ENCODE assay signal across 13 mouse cellular contexts in the genomic region with DNA sequence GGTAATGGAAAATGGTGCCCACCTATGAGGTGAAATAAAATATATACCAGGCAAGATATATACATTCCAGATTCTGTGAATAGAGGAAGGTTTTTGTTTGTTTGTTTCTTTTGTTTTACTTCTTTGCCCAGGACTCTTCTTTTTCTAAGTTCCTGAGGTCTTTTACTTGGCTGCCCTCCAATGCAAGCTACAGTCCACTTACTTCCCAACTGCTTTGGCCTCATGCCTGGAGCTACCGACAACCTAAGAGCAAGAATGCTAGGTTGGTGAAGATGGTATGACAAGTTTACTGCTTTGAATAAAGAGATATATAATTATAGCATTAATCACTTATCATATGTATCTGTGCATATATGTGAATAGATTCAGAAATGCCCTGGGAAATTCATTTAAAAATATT.
DNase-seq lines count a peak whose midpoint lies in the region; ATAC-seq lines count a peak whose summit lies in the region.
"Had no signal": no experiment of that assay in that cellular context is flagged by ENCODE, and none has a peak within 500 bp of the region (broad histone marks: within the 10 kb centered on the region; RNA-seq: fewer than 3 reads in every experiment).

No protein-coding gene starts in this region.

- H3K4me1 ChIP-seq in kidney, embryonic 15.5 days, result no peaks in the 10 kb centered on the region
- H3K4me1 ChIP-seq: midbrain, embryonic 15.5 days had no signal

- H3K4me2 ChIP-seq in kidney, embryonic 15.5 days, result no peak overlapping the region
- H3K4me2 ChIP-seq: liver, embryonic 11.5 days; midbrain, embryonic 15.5 days had no signal

- H3K27ac ChIP-seq in kidney, embryonic 15.5 days, result no peak overlapping the region
- H3K27ac ChIP-seq: midbrain, embryonic 15.5 days had no signal

- peak; percentile 46 to 62 for DNase-seq in cerebellum, postnatal 10 days
- DNase-seq in cerebellum, adult 9-11 months, result no peak
- DNase-seq in kidney, adult 18-20 months, result peak; percentile 30
- peak; percentile 68 for DNase-seq in brain, adult 2 months (ENCODE audit: low read depth, low spot score)
- DNase-seq in kidney, postnatal 10 days, result peak; percentile 43
- DNase-seq in embryo, embryonic 10 days (ENCODE audit: low spot score), result no peak
- DNase-seq: adrenal gland, adult 8-10 months; gastrocnemius, postnatal 10 days; heart, postnatal 36 days; thymus, postnatal 36 days had no signal

- H3K27me3 ChIP-seq in kidney, embryonic 15.5 days, result no peaks in the 10 kb centered on the region
- H3K27me3 ChIP-seq: midbrain, embryonic 15.5 days had no signal

- H3K9ac ChIP-seq in kidney, embryonic 15.5 days, result no peak overlapping the region
- H3K9ac ChIP-seq: midbrain, embryonic 15.5 days had no signal

- no peak for ATAC-seq in kidney, embryonic 15.5 days (replicated peaks; ENCODE audit: low FRiP score)
- ATAC-seq: midbrain, embryonic 15.5 days had no signal

- WGBS in kidney, embryonic 15.5 days, result 46% methylated on average over 1 of the region's 1 CpGs

- H3K9me3 ChIP-seq in kidney, embryonic 15.5 days (replicated peaks), result no peaks in the 10 kb centered on the region
- H3K9me3 ChIP-seq: midbrain, embryonic 15.5 days had no signal

- H3K36me3 ChIP-seq in kidney, embryonic 15.5 days, result no peaks in the 10 kb centered on the region
- H3K36me3 ChIP-seq: midbrain, embryonic 15.5 days had no signal

- H3K4me3 ChIP-seq in kidney, embryonic 15.5 days (replicated peaks), result no peak overlapping the region
- H3K4me3 ChIP-seq: midbrain, embryonic 15.5 days had no signal

Comparison
In these comparisons a context has a peak if more than half of its experiments do, and no peak if none do; other contexts are left out.
1. DNase-seq: peak in cerebellum, postnatal 10 days (2 of 2), kidney, adult 18-20 months (single experiment), brain, adult 2 months (single experiment) and kidney, postnatal 10 days (single experiment); none in cerebellum, adult 9-11 months (single experiment) and embryo, embryonic 10 days (single experiment).